ENCODE assay signal across 9 mouse cellular contexts in genomic region chr11:115911134-115911561, GRCm38 (mm10). TPM values are rescaled to one million over a fixed set of nuclear protein-coding genes. Genes with fewer than 3 reads are reported as not detected.
DNase-seq lines count a peak whose midpoint lies in the region; ATAC-seq and TF ChIP-seq lines count a peak whose summit lies in the region.
"Had no signal": no experiment of that assay in that cellular context is flagged by ENCODE, and none has a peak within 500 bp of the region (broad histone marks: within the 10 kb centered on the region; RNA-seq: fewer than 3 reads in every experiment).

No protein-coding gene starts in this region.

- no peaks in the 10 kb centered on the region for H3K27me3 ChIP-seq in kidney, postnatal 0 days (ENCODE audit: insufficient read depth, low read length)

- H3K4me3 ChIP-seq in bone marrow, adult 2 months (replicated peaks; ENCODE audit: control insufficient read depth, low read depth, low read length): no peak overlapping the region
- no peak overlapping the region for H3K4me3 ChIP-seq in kidney, postnatal 0 days (replicated peaks; ENCODE audit: low read depth, low read length)
- H3K4me3 ChIP-seq: midbrain, embryonic 10.5 days had no signal

- WGBS in bone marrow, adult 2 months: 5% methylated on average over 5 of the region's 5 CpGs
- WGBS in kidney, postnatal 0 days: 81% methylated on average over 5 of the region's 5 CpGs

- no peaks in the 10 kb centered on the region for H3K9me3 ChIP-seq in kidney, postnatal 0 days (replicated peaks; ENCODE audit: low read length)
- H3K9me3 ChIP-seq: midbrain, embryonic 10.5 days had no signal

- H3K9ac ChIP-seq in kidney, postnatal 0 days (ENCODE audit: low read depth, low read length): no peak overlapping the region

- peaks cover 19% of the 10 kb centered on the region for H3K4me1 ChIP-seq in bone marrow, adult 2 months (ENCODE audit: control insufficient read depth, insufficient read depth, low read length)
- H3K4me1 ChIP-seq in kidney, postnatal 0 days (replicated peaks; ENCODE audit: insufficient read depth, low read length): peaks cover 6% of the 10 kb centered on the region

- no peak for TF ChIP-seq CTCF in bone marrow, adult 2 months (IDR thresholded peaks at IDR 0.05; ENCODE audit: control insufficient read depth, insufficient read depth, low read length)
- no peak for TF ChIP-seq CTCF in kidney, postnatal 0 days (IDR thresholded peaks at IDR 0.05; ENCODE audit: low read depth)

- H3K36me3 ChIP-seq in kidney, postnatal 0 days (ENCODE audit: insufficient read depth, low read length): 0 out of 2 replicates have a peak, but pooled peaks cover 11% of the 10 kb centered on the region

- no peak overlapping the region for H3K4me2 ChIP-seq in kidney, postnatal 0 days (ENCODE audit: low read length)

- peak overlapping the region; percentile 87 for H3K27ac ChIP-seq in bone marrow, adult 2 months (ENCODE audit: control insufficient read depth, insufficient read depth, low read depth, low read length, poor library complexity)
- peak overlapping the region; percentile 85 for H3K27ac ChIP-seq in kidney, postnatal 0 days
- H3K27ac ChIP-seq: midbrain, embryonic 10.5 days had no signal

- DNase-seq in kidney, adult 11 months: peak; percentile 35
- no peak for DNase-seq in kidney, adult 8-10 months
- no peak for DNase-seq in kidney, postnatal 0 days (ENCODE audit: low spot score)
- DNase-seq in adrenal gland, postnatal 10 days: no peak

- no peak for TF ChIP-seq POLR2A in bone marrow, adult 2 months (IDR thresholded peaks at IDR 0.05; ENCODE audit: borderline replicate concordance, control insufficient read depth, low read depth, low read length)

- ATAC-seq in kidney, postnatal 0 days (replicated peaks; ENCODE audit: low FRiP score, low read depth): no peak
- peak; percentile 88 for ATAC-seq in megakaryocyte-erythroid progenitor cell, adult 5-6 weeks (replicated peaks; ENCODE audit: low FRiP score, low TSS enrichment, poor library complexity, severe bottlenecking)
- ATAC-seq in cerebellum, adult (ENCODE audit: insufficient number of reproducible peaks, low FRiP score, low TSS enrichment): no peak
- ATAC-seq in CD4-positive, CD25-positive, alpha-beta regulatory T cell, adult 4 months: no peak

RNA-seq across cellular contexts. Expression of gene Smim6, which starts 0.7 kb away (rescaled TPM):
- polyA plus RNA-seq in bone marrow, adult 2 months (2011; ENCODE audit: insufficient read depth, insufficient read length, low replicate concordance, missing spikeins): 4.4 and 13.1 TPM in 2 replicates
- 13.7 and 16.1 TPM in 2 replicates for polyA plus RNA-seq in kidney, postnatal 0 days (2015; fragmentation: Nextera tagmentation; extraction: Ambion mirVana)
- 2.0 and 5.2 TPM in 2 replicates for total RNA-seq in megakaryocyte-erythroid progenitor cell, adult 5-6 weeks (2014; fragmentation: Nextera tagmentation)
- total RNA-seq in megakaryocyte-erythroid progenitor cell, adult 5-6 weeks (2017): not detected in 2 replicates
- under 1 TPM in 1 of 2 experiments, not detected in 1; 0.30 TPM for total RNA-seq in adrenal gland, postnatal 10 days (2021)
- 1 to 10 TPM; 1.9 to 2.8 TPM for polyA plus RNA-seq in CD4-positive, CD25-positive, alpha-beta regulatory T cell, adult 4 months (2017; shearing (Covaris generic))

RNA-seq across cellular contexts. Expression of gene Smim5, which starts 11.4 kb away (rescaled TPM):
- polyA plus RNA-seq in bone marrow, adult 2 months (2011; ENCODE audit: insufficient read depth, insufficient read length, low replicate concordance, missing spikeins): 44.8 and 74.9 TPM in 2 replicates
- 11.1 and 12.1 TPM in 2 replicates for polyA plus RNA-seq in kidney, postnatal 0 days (2015; fragmentation: Nextera tagmentation; extraction: Ambion mirVana)
- total RNA-seq in megakaryocyte-erythroid progenitor cell, adult 5-6 weeks (2014; fragmentation: Nextera tagmentation): 40.3 and 83.8 TPM in 2 replicates
- total RNA-seq in megakaryocyte-erythroid progenitor cell, adult 5-6 weeks (2017): 24.6 and 29.4 TPM in 2 replicates
- 1 to 10 TPM; 1.5 to 2.6 TPM for total RNA-seq in adrenal gland, postnatal 10 days (2021)
- 1 to 10 TPM in 1 of 2 experiments, under 1 TPM in 1; 0.94 to 1.5 TPM for polyA plus RNA-seq in CD4-positive, CD25-positive, alpha-beta regulatory T cell, adult 4 months (2017; shearing (Covaris generic))

RNA-seq across cellular contexts. Expression of gene Sap30bp, which starts 21.9 kb away (rescaled TPM):
- polyA plus RNA-seq in bone marrow, adult 2 months (2011; ENCODE audit: insufficient read depth, insufficient read length, low replicate concordance, missing spikeins): 12.8 and 21.7 TPM in 2 replicates
- 37.2 and 40.1 TPM in 2 replicates for polyA plus RNA-seq in kidney, postnatal 0 days (2015; fragmentation: Nextera tagmentation; extraction: Ambion mirVana)
- 20.8 and 33.2 TPM in 2 replicates for total RNA-seq in megakaryocyte-erythroid progenitor cell, adult 5-6 weeks (2014; fragmentation: Nextera tagmentation)
- total RNA-seq in megakaryocyte-erythroid progenitor cell, adult 5-6 weeks (2017): 251 and 314 TPM in 2 replicates
- 10 to 100 TPM; 38.0 to 38.1 TPM for total RNA-seq in adrenal gland, postnatal 10 days (2021)
- 10 to 100 TPM; 42.0 to 46.9 TPM for polyA plus RNA-seq in CD4-positive, CD25-positive, alpha-beta regulatory T cell, adult 4 months (2017; shearing (Covaris generic))

RNA-seq across cellular contexts. Expression of gene Recql5, which starts 22.1 kb away (rescaled TPM):
- polyA plus RNA-seq in bone marrow, adult 2 months (2011; ENCODE audit: insufficient read depth, insufficient read length, low replicate concordance, missing spikeins): 17.4 and 40.9 TPM in 2 replicates
- polyA plus RNA-seq in kidney, postnatal 0 days (2015; fragmentation: Nextera tagmentation; extraction: Ambion mirVana): 11.1 and 11.7 TPM in 2 replicates
- total RNA-seq in megakaryocyte-erythroid progenitor cell, adult 5-6 weeks (2014; fragmentation: Nextera tagmentation): 19.7 and 22.7 TPM in 2 replicates
- total RNA-seq in megakaryocyte-erythroid progenitor cell, adult 5-6 weeks (2017): 17.0 and 21.0 TPM in 2 replicates
- 10 to 100 TPM; 17.8 to 24.5 TPM for total RNA-seq in adrenal gland, postnatal 10 days (2021)
- 10 to 100 TPM; 21.9 to 41.9 TPM for polyA plus RNA-seq in CD4-positive, CD25-positive, alpha-beta regulatory T cell, adult 4 months (2017; shearing (Covaris generic))

RNA-seq across cellular contexts. Expression of gene Myo15b, which starts 52.9 kb away (rescaled TPM):
- polyA plus RNA-seq in bone marrow, adult 2 months (2011; ENCODE audit: insufficient read depth, insufficient read length, low replicate concordance, missing spikeins): 0.57 TPM in 1 of 2 replicates, not detected in the other
- polyA plus RNA-seq in kidney, postnatal 0 days (2015; fragmentation: Nextera tagmentation; extraction: Ambion mirVana): 16.5 and 17.6 TPM in 2 replicates
- total RNA-seq in megakaryocyte-erythroid progenitor cell, adult 5-6 weeks (2014; fragmentation: Nextera tagmentation): 0.11 TPM in 1 of 2 replicates, not detected in the other
- total RNA-seq in megakaryocyte-erythroid progenitor cell, adult 5-6 weeks (2017): 0.69 TPM in 1 of 2 replicates, not detected in the other
- 1 to 10 TPM in 1 of 2 experiments, under 1 TPM in 1; 0.91 to 1.2 TPM for total RNA-seq in adrenal gland, postnatal 10 days (2021)
- not detected for polyA plus RNA-seq in CD4-positive, CD25-positive, alpha-beta regulatory T cell, adult 4 months (2017; shearing (Covaris generic))
